Mouse (Mus musculus) testis, adult 2 months (tissue): ENCODE data around the gene Itga6.

Experiments used
- CTCF ChIP-seq: fragments of 200-500 bp; IDR thresholded peaks from 2 replicates; pipeline ENCODE4 v1.5.1; 2012; ENCODE audit warnings: low read depth, mild to moderate bottlenecking, inconsistent platforms, low read length, moderate library complexity; ENCODE audit not compliant: control insufficient read depth, insufficient read depth, insufficient replicate concordance
- POLR2A ChIP-seq: fragments of 200-500 bp; IDR thresholded peaks from 2 replicates; pipeline ENCODE4 v1.6.1; 2012; ENCODE audit warnings: low read depth, mild to moderate bottlenecking, inconsistent platforms, low read length, moderate library complexity; ENCODE audit not compliant: control insufficient read depth

- TF ChIP-seq CTCF (no peak), POLR2A (no peak)
Observed at GRCm38 (mm10) chr2:71786591-71787155, 41.3 kb downstream of the Itga6 start.
